In the genomic region with DNA sequence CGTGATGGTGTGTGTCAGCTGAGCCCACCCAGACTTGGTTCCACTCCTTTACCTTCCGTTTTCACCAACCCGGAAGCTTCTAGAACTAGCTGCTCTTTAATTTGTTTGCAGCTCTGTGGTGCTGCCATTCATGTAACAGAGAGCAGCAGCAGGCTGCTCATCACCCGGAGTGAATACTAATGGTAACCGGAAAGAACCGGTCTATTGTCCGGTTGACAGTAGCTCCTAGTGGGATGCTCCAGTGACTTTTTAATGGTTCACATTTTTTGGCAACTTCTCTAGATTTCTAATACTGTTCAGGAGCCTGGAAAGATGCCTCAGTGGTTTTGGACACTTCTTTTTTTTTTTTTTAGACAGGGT, we compare ENCODE assay signal across 16 mouse cellular contexts. TPM values are rescaled to one million over a fixed set of nuclear protein-coding genes. Genes with fewer than 3 reads are reported as not detected.
DNase-seq lines count a peak whose midpoint lies in the region; ATAC-seq and TF ChIP-seq lines count a peak whose summit lies in the region.
"Had no signal": no experiment of that assay in that cellular context is flagged by ENCODE, and none has a peak within 500 bp of the region (broad histone marks: within the 10 kb centered on the region; RNA-seq: fewer than 3 reads in every experiment).

No protein-coding gene starts in this region.

- no peaks in the 10 kb centered on the region for H3K27me3 ChIP-seq in Patski
- H3K27me3 ChIP-seq in hindbrain, embryonic 14.5 days (ENCODE audit: control insufficient read depth, insufficient read depth, low read length), result no peaks in the 10 kb centered on the region
- H3K27me3 ChIP-seq in neural tube, embryonic 12.5 days (replicated peaks), result no peaks in the 10 kb centered on the region
- H3K27me3 ChIP-seq: limb, embryonic 15.5 days had no signal

- no peak overlapping the region for H3K9ac ChIP-seq in hindbrain, embryonic 14.5 days
- no peak overlapping the region for H3K9ac ChIP-seq in neural tube, embryonic 12.5 days
- H3K9ac ChIP-seq: kidney, embryonic 15.5 days; limb, embryonic 15.5 days; liver, postnatal 0 days had no signal

- DNase-seq in layer of hippocampus, adult 2 months (ENCODE audit: low spot score in 2 of 2), result no peak
- no peak for DNase-seq in layer of hippocampus, postnatal 25 days (ENCODE audit: extremely low spot score in 1 of 2, low spot score in 1 of 2)
- DNase-seq in Patski (ENCODE audit: low read depth, low spot score), result peak; percentile 75
- no peak for DNase-seq in hindbrain, embryonic 14.5 days (ENCODE audit: low spot score)
- no peak for DNase-seq in cerebellum, adult 18-20 months
- DNase-seq in adrenal gland, postnatal 25 days, result no peak

- POLR2A ChIA-PET in Patski (lab: Charles Lee), result interaction anchor here (0.9 kb wide), 1 partner anchor 11 kb away, joined by 6 read pairs; the partner anchor contains the start of gene Sfta2

- no peak for TF ChIP-seq CTCF in layer of hippocampus, adult 2 months (conservative IDR thresholded peaks at IDR 0.05)
- no peak for TF ChIP-seq CTCF in Patski (IDR thresholded peaks at IDR 0.05)

- in situ Hi-C loops in Patski (cut with MboI; ENCODE audit: low pct_unique_long_range_greater_than_20kb), result no loop called here

- no peak for ATAC-seq in Patski
- peak; percentile 68; the same call in 1 of the 2 replicates for ATAC-seq in hindbrain, embryonic 14.5 days (ENCODE audit: low FRiP score)
- peak; percentile 21; the same call in 1 of the 2 replicates for ATAC-seq in neural tube, embryonic 12.5 days (ENCODE audit: low FRiP score, low read depth)
- ATAC-seq: liver, postnatal 0 days had no signal

- H3K27ac ChIP-seq in layer of hippocampus, adult 2 months, result peak overlapping the region; percentile 67
- peak overlapping the region; percentile 9 for H3K27ac ChIP-seq in hindbrain, embryonic 14.5 days
- no peak overlapping the region for H3K27ac ChIP-seq in neural tube, embryonic 12.5 days
- H3K27ac ChIP-seq: kidney, embryonic 15.5 days; limb, embryonic 15.5 days had no signal

- CTCF ChIA-PET in Patski (lab: Charles Lee), result interaction anchor here (0.7 to 4.5 kb wide), 11 partner anchors 8 to 117 kb away, joined by 3 to 39 read pairs (median 4); no protein-coding TSS in a partner anchor

- no peaks in the 10 kb centered on the region for H3K4me1 ChIP-seq in hindbrain, embryonic 14.5 days (replicated peaks; ENCODE audit: control insufficient read depth, insufficient read depth, low read length)
- no peaks in the 10 kb centered on the region for H3K4me1 ChIP-seq in neural tube, embryonic 12.5 days

- no peaks in the 10 kb centered on the region for H3K9me3 ChIP-seq in hindbrain, embryonic 14.5 days (ENCODE audit: control insufficient read depth, low read length)
- H3K9me3 ChIP-seq in neural tube, embryonic 12.5 days, result 0 out of 2 replicates have a peak, but pooled peaks cover 1% of the 10 kb centered on the region
- H3K9me3 ChIP-seq: kidney, embryonic 15.5 days; limb, embryonic 15.5 days had no signal

- WGBS in hindbrain, embryonic 14.5 days, result 51% methylated on average over 7 of the region's 7 CpGs
- WGBS in neural tube, embryonic 12.5 days, result 77% methylated on average over 7 of the region's 7 CpGs

- H3K4me3 ChIP-seq in layer of hippocampus, adult 2 months, result peak overlapping the region; percentile 37
- no peak overlapping the region for H3K4me3 ChIP-seq in hindbrain, embryonic 14.5 days (replicated peaks; ENCODE audit: low read length)
- H3K4me3 ChIP-seq in neural tube, embryonic 12.5 days, result no peak overlapping the region
- H3K4me3 ChIP-seq: kidney, embryonic 15.5 days; limb, embryonic 15.5 days had no signal

- H3K4me2 ChIP-seq in hindbrain, embryonic 14.5 days (replicated peaks), result 0 out of 2 replicates have a peak overlapping the region, but pooled peaks have one; percentile 0
- no peak overlapping the region for H3K4me2 ChIP-seq in neural tube, embryonic 12.5 days (replicated peaks)

- no peaks in the 10 kb centered on the region for H3K36me3 ChIP-seq in hindbrain, embryonic 14.5 days (replicated peaks; ENCODE audit: control insufficient read depth, insufficient read depth)
- H3K36me3 ChIP-seq in neural tube, embryonic 12.5 days, result no peaks in the 10 kb centered on the region
- H3K36me3 ChIP-seq: kidney, embryonic 15.5 days; limb, embryonic 15.5 days had no signal

RNA-seq across cellular contexts. Expression of gene Sfta2, which starts 10.2 kb away (rescaled TPM):
- total RNA-seq in layer of hippocampus, adult 2 months (2021), result not detected
- not detected for total RNA-seq in layer of hippocampus, postnatal 25 days (2021)
- polyA plus RNA-seq in Patski (2021), result not detected
- not detected in 2 replicates for polyA plus RNA-seq in hindbrain, embryonic 14.5 days (2014; fragmentation: Nextera tagmentation; extraction: Ambion mirVana)
- polyA plus RNA-seq in neural tube, embryonic 12.5 days (2016; fragmentation: Nextera tagmentation; extraction: Ambion mirVana), result not detected in 2 replicates
- total RNA-seq in adrenal gland, postnatal 25 days (2021), result not detected in 2 replicates
- total RNA-seq: gastrocnemius, adult 18-20 months; heart, adult 18-20 months; layer of hippocampus, adult 18-20 months; monocyte, adult 5-6 weeks had no signal
- polyA plus RNA-seq: embryonic facial prominence, embryonic 11.5 days; limb, embryonic 15.5 days; liver, postnatal 0 days had no signal

RNA-seq across cellular contexts. Expression of gene 2300002M23Rik, which starts 23.9 kb away (rescaled TPM):
- not detected for total RNA-seq in layer of hippocampus, adult 2 months (2021)
- not detected for total RNA-seq in layer of hippocampus, postnatal 25 days (2021)
- not detected for polyA plus RNA-seq in Patski (2021)
- not detected in 2 replicates for polyA plus RNA-seq in hindbrain, embryonic 14.5 days (2014; fragmentation: Nextera tagmentation; extraction: Ambion mirVana)
- not detected in 2 replicates for polyA plus RNA-seq in neural tube, embryonic 12.5 days (2016; fragmentation: Nextera tagmentation; extraction: Ambion mirVana)
- not detected in 2 replicates for total RNA-seq in adrenal gland, postnatal 25 days (2021)
- total RNA-seq: gastrocnemius, adult 18-20 months; heart, adult 18-20 months; layer of hippocampus, adult 18-20 months; monocyte, adult 5-6 weeks had no signal
- polyA plus RNA-seq: embryonic facial prominence, embryonic 11.5 days; kidney, embryonic 15.5 days; liver, postnatal 0 days had no signal

RNA-seq across cellular contexts. Expression of gene Gm9573, which starts 35.2 kb away (rescaled TPM):
- not detected for total RNA-seq in layer of hippocampus, adult 2 months (2021)
- total RNA-seq in layer of hippocampus, postnatal 25 days (2021), result not detected
- polyA plus RNA-seq in Patski (2021), result not detected
- not detected in 2 replicates for polyA plus RNA-seq in hindbrain, embryonic 14.5 days (2014; fragmentation: Nextera tagmentation; extraction: Ambion mirVana)
- not detected in 2 replicates for polyA plus RNA-seq in neural tube, embryonic 12.5 days (2016; fragmentation: Nextera tagmentation; extraction: Ambion mirVana)
- not detected in 2 replicates for total RNA-seq in adrenal gland, postnatal 25 days (2021)
- total RNA-seq: gastrocnemius, adult 18-20 months; heart, adult 18-20 months; layer of hippocampus, adult 18-20 months; monocyte, adult 5-6 weeks had no signal
- polyA plus RNA-seq: embryonic facial prominence, embryonic 11.5 days; heart, embryonic 16.5 days; kidney, embryonic 15.5 days; liver, postnatal 0 days had no signal

RNA-seq across cellular contexts. Expression of gene Cdsn, which starts 39.3 kb away (rescaled TPM):
- under 1 TPM in 1 of 2 experiments, not detected in 1; 0.25 TPM for total RNA-seq in layer of hippocampus, adult 2 months (2021)
- under 1 TPM; 0.20 to 0.70 TPM for total RNA-seq in layer of hippocampus, postnatal 25 days (2021)
- polyA plus RNA-seq in Patski (2021), result 8.6 TPM
- 0.22 and 0.25 TPM in 2 replicates for polyA plus RNA-seq in hindbrain, embryonic 14.5 days (2014; fragmentation: Nextera tagmentation; extraction: Ambion mirVana)
- not detected in 2 replicates for polyA plus RNA-seq in neural tube, embryonic 12.5 days (2016; fragmentation: Nextera tagmentation; extraction: Ambion mirVana)
- 0.43 TPM in 2 replicates for total RNA-seq in adrenal gland, postnatal 25 days (2021)
- total RNA-seq: monocyte, adult 5-6 weeks had no signal
- polyA plus RNA-seq: embryonic facial prominence, embryonic 11.5 days; kidney, embryonic 15.5 days; liver, postnatal 0 days had no signal

RNA-seq across cellular contexts. Expression of gene Mucl3, which starts 52.3 kb away (rescaled TPM):
- total RNA-seq in layer of hippocampus, adult 2 months (2021), result not detected
- total RNA-seq in layer of hippocampus, postnatal 25 days (2021), result not detected
- polyA plus RNA-seq in Patski (2021), result not detected
- 0.09 TPM in 1 of 2 replicates, not detected in the other for polyA plus RNA-seq in hindbrain, embryonic 14.5 days (2014; fragmentation: Nextera tagmentation; extraction: Ambion mirVana)
- polyA plus RNA-seq in neural tube, embryonic 12.5 days (2016; fragmentation: Nextera tagmentation; extraction: Ambion mirVana), result 0.10 TPM in 1 of 2 replicates, not detected in the other
- total RNA-seq in adrenal gland, postnatal 25 days (2021), result not detected in 2 replicates
- total RNA-seq: gastrocnemius, adult 18-20 months; heart, adult 18-20 months; layer of hippocampus, adult 18-20 months; monocyte, adult 5-6 weeks had no signal
- polyA plus RNA-seq: liver, postnatal 0 days had no signal
